Mouse (Mus musculus): ENCODE results near the gene Mob3a.
A peak's percentile ranks its signal among the peaks of the same experiment; 100 is the strongest.
"Not testable (repeated sequence)": the region's sequence is repeated elsewhere in the genome, so short reads cannot be mapped to it uniquely, and the experiment has no call there.

Gene Mob3a

DNA sequence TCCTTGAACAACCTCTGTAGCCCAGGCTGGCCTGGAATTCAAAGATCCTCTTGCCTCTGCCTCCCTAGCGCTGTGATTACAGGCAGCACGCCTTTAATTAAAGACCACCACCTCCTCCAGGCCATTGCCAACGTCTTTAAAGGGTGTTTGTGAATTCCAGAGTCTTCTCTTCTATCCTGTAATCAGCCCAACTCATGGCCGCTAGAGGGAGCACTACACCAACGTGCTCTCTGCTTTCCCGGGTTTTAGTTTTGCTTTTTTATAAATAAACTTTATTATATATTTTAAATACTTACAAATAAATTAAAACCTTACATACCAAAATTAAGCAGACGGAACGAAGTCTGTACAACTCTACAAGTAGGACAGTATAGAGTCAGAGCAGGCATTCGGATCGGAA, 42.6 kb downstream of the Mob3a start:
- peak; percentile 85 for DNase-seq

DNA sequence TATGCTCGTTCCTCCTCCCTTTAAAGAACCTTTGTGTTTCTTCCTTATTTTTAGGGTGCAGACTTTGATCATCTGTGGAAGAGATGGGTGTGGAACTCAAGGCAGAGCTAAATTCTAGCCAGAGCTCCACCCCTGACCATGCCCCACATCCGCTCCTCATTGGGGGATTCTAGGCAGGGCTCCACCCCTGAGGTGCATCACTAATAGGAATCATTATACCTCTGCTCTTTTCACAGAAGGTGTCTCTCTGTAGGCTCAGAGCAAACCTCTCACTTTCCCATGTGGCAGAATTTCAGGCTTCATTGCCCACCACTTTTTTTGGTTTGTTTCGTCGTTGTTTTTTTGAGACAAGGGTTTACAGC, 43.0 kb downstream of the Mob3a start:
- DNase-seq = peak; percentile 73

DNA sequence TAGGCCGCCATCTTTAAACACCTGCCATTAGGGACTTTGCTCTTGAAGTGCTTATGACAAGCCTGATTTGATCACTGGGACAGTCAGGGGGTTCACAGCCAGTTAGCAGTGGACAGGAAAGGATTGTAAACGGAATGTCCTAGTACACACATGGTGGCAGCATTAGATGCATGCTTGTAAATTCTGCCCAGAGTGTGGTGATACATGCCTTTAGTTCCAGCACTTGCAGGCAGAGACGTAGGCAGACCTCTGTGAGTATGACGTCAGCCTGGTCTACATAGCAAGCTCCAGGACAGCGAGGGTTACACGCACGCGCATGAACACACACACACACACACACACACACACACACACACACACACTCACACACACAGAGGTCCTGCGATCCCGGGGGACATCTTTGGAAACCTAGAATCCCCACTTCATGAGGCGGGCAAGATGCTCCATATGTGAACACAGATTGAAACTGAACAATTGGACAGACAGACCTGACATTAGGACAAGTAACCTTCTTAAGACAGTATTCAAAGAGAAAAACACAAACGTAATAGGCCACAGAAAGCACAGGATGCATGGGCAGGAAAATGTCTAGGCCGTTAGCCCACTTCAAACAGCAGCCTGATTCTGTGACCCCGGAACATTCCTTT, 43.5 kb downstream of the Mob3a start:
- no peak for DNase-seq

DNA sequence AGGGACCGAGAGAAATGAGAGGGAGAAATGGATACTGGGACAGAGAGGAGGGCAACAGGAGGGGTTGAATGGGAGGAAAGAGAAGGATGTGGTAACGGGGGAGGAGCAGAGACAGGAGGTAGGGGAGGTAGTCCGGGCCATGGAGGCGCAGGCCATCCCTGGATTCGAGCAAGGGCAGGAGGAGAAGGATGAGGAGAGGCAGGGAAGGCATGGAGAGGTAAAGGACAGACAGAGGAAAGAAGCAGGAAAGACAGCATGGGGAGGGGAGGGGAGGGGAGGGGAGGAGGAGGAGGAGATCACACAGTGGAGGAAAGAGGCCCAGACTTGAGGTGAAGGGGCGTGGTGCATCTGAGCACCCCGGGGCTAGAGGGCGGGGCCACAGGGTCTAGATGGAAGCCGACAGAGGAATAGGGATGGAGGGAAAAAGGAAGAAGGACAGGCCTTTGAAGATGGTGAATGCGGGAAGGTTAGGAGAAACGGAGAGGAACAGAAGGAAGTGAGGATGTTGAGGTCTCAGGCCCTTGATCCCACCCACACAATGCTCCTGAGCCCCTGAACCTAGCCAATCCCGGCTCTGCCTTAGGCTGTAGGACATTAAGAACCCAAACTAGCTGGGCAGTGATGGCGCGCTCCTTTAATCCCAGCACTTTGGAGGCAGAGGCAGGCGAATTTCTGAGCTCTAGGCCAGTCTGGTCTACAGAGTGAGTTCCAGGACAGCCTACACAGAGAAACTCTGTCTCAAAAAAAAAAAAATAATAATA, 44.7 kb downstream of the Mob3a start, which contains the start of gene Btbd2:
Gene Btbd2, minus strand, starts transcription at position 209 of the 761 bp plus-strand sequence.
- DNase-seq = peak; percentile 87

DNA sequence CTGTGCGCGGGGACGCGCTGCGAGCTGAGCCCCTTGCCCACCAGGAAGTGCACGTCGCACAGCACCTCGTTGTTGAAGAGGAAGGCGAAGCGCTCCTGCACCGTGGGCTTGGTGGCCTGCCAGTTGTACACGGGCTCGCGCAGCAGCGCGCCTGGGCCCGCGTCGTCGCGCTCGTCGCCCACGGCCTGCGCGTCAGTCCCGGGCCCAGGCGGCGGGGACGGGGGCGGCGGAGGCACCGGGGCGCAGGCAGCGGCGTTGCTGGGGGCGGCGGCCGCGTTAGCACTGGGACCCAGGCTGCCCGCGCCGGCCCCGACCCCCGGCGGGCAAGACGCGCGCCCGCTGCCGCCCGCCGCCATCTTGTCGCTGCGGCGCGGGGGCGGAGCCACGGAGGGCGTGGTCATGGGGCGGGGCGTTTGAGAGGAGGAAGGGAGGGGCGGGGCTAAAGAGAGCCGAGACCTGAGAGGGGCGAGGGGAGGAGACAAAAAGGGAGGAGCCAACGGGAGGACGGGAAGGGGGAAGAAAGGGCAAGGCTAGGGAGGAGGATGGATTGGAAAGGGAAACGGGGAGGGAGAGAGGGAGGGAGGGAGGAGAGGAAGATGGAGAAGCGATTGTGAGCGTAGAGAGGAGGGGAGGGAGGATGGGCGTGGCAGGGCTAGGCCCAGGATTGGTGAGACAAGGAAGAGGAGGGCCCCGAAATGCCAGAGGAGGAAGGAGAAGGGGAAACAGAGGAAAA, 45.5 kb downstream of the Mob3a start:
- peak; percentile 99 for DNase-seq

DNA sequence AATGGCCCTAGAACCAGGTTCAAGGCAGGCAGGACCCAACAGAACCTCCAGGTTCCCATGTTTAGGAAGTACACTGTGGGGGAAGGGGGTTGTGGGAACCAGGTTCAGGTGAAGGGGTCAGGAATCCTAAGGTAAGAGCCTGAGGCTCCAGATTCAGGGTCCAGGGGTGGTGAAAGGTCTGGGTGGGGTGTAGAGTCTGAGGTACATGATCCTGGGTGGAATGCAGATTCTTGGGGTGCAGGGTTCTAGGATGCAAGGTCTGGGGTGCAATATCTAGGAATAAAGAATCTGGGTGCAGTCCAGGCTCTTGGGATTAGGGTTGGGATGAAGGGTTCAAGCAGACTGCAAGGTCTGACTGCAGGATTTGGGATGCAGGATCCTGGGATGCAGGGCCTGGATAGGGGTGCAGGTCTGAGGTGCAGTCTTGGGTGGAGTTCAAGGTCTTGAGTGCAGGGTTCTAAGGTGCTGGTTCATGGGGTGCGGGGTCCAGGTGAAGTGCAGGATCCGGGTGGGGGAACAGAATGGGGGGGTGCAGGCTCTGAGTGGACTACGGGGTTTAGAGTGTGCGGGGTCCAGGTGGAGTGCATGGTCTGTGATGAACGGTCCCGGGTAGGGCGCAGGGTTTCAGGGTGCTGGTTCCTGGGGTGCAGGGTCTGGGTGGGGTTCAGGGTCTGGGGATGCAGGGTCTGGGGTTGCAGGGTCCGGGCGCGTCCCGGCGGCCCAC, 46.2 kb downstream of the Mob3a start:
- DNase-seq = no peak

DNA sequence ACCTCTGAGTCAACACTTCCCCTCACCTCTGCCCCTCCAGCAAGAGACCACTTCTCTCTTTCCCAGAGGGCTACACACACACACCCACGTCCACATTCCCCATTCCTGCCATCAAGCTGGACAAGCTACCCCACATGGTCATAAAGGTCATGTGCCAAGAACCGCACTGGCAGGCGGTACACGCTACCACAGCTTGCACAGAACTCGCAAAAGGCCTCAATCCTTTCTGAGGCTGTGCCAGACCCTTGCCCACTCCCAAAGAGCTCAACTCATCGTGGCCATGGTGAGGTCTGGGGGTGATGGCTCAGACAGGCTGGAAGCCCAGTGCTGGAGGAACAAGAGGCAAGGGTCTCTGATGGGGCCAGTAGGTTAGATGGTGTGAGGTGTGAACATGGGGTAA, 46.9 kb downstream of the Mob3a start:
- no peak for DNase-seq

DNA sequence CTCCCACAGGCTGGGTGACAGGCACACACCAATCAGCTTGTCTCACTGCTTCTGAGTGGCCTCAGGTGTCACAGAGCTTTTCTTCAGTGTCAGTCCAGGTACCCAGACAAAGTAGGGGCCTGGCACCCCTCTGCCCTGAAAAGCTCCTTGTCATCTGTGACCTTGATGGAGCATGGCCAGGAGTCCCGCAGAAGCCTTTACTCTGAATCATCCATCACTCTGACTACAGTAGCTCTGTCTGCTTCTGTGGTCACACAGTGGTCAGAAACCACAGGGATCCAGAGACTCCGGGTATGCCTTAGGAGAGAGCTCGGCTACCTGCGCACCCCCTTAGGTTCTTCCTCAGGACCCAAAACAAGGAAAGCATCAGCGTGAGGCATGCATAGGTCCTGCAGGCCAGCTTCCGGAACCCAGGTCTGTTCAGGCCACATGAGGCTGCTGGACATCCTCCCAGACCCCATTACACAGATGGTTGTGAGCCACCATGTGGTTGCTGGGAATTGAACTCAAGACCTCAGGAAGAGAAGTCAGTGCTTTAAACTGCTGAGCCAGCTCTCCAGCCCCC, 48.5 kb downstream of the Mob3a start:
- no peak for DNase-seq

DNA sequence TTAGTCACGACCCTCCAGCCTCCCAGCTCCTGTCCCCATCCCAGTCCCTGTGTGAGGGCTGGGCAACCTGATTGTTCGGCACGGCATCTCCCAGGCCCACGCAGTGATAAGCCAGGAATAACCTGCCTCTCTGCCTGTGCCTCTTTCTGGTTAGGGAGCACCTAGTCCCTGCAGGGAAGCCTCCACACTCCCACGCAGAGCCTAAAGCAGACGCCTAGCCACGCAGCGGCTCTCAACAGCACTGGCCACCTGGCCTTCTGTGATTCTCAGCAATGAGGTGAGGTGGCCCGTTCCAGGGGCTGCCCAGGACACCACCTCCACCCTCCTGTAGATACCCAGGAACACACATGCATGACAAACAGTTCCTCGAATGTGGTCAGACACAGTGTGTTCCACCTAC, 51.4 kb downstream of the Mob3a start:
- no peak for DNase-seq

DNA sequence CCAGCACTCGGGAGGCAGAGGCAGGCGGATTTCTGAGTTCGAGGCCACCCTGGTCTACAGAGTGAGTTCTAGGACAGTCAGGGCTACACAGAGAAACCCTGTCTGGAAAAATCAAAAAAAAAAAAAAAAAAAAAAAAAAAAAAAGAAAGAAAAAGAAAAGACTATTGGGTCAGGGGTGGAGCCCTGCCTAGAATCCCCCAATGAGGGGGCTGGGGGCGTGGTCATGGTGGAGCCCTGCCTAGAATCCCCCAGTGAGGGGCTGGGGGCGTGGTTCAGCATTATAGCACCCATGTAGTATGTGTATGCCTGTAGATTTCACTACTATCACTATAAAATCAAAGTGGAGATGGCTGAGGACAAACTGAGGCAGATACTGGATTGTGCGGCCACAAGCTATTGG, 51.9 kb downstream of the Mob3a start:
- DNase-seq = not testable (repeated sequence)

DNA sequence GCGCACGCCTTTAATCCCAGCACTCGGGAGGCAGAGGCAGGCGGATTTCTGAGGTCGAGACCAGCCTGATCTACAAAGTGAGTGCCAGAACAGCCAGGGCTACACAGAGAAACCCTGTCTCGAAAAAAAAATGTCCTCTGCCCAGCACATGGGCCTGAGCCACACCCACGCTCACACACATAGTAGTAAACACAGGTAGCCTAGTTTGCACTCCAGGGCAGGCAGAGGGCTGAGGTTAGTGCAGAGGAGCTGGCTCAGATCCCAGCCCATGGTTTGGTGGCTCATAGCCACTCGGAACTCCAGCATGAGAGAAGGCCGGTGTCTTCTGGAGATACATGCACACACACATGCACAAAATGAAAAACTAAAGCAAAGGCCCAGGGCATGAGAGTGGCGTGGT, 54.8 kb downstream of the Mob3a start:
- DNase-seq = no peak

DNA sequence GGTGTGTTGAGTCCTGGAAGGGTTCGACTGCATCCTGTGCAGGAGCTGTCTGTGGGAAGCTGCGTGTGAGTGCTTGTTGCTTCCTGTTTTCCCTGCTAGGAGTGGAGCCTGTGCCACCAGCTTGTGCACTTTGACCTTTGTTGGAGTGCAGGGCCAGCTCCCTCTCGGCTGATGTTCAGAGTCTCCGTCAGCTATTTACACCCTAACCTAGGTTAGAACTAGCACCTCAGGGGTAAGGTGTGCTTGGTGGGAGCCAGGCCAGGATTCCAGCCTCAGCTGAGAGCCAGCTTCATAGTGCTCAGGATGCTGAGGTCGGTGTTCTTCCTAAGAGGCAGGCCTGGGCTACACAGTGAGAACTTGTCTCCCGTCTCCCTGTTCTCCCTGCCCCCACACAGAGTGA, 66.4 kb downstream of the Mob3a start:
- no peak for DNase-seq

All from liver (tissue).